Mouse (Mus musculus) liver, embryonic 13.5 days (tissue): Measurements from ENCODE around the gene Hip1r. TPM values are rescaled to one million over a fixed set of nuclear protein-coding genes. Genes with fewer than 3 reads are reported as not detected.
A peak's percentile ranks its signal among the peaks of the same experiment; 100 is the strongest.

Experiments used
- ATAC-seq: fragments of 200-750 bp; cut with Nextera tagmentation; 2 replicates; pipeline ENCODE4 v1.8.0; 2017; ENCODE audit warnings: low read depth, mild to moderate bottlenecking, moderate number of reproducible peaks, moderate library complexity
- DNase-seq: peaks from one replicate; pipeline ENCODE4 v3.0.0; 2022
- H3K27ac ChIP-seq: fragments of 300-500 bp; sonication (generic); 2 replicates; pipeline ENCODE4 v1.5.1; 2015; ENCODE audit warnings: moderate library complexity, mild to moderate bottlenecking, inconsistent platforms
- H3K27me3 ChIP-seq: fragments of 300-500 bp; sonication (generic); 2 replicates; pipeline ENCODE4 v1.6.1; 2015; ENCODE audit warnings: mild to moderate bottlenecking, inconsistent platforms
- H3K36me3 ChIP-seq: fragments of 300-500 bp; sonication (generic); 2 replicates; pipeline ENCODE4 v1.6.1; 2015; ENCODE audit warnings: mild to moderate bottlenecking, inconsistent platforms
- H3K4me1 ChIP-seq: fragments of 300-500 bp; sonication (generic); replicated peaks from 2 replicates; pipeline ENCODE4 v1.6.1; 2015; ENCODE audit warnings: inconsistent platforms
- H3K4me2 ChIP-seq: fragments of 300-500 bp; sonication (generic); 2 replicates; pipeline ENCODE4 v1.6.1; 2015; ENCODE audit warnings: inconsistent platforms, mild to moderate bottlenecking, moderate library complexity
- H3K4me3 ChIP-seq: fragments of 300-500 bp; sonication (generic); replicated peaks from 2 replicates; pipeline ENCODE4 v1.5.1; 2015; ENCODE audit warnings: mild to moderate bottlenecking, inconsistent platforms
- H3K9ac ChIP-seq: fragments of 300-500 bp; sonication (generic); 2 replicates; pipeline ENCODE4 v1.6.1; 2015; ENCODE audit warnings: mild to moderate bottlenecking, inconsistent platforms
- H3K9me3 ChIP-seq: fragments of 300-500 bp; sonication (generic); replicated peaks from 2 replicates; pipeline ENCODE4 v1.6.1; 2016; ENCODE audit warnings: inconsistent platforms
- WGBS: fragments of 180-500 bp; shearing (Covaris S2); methylation state at CpG from one replicate; pipeline ENCODE4 v1.1.7; 2015; ENCODE audit not compliant: insufficient replicate concordance; 5-methylcytosine and 5-hydroxymethylcytosine counted together
- polyA plus RNA-seq: library from polyadenylated mRNA; unstranded; fragments of >200 nt; fragmentation: Nextera tagmentation; extraction: Ambion mirVana; gene quantifications from 2 replicates; pipeline ENCODE4 v1.2.1, GENCODE M21; 2015

The Hip1r gene
- polyA plus RNA-seq, 1 experiment from 2014 or later, result 11.3 TPM

GRCm38 (mm10) chr5:123952365-123953045 is 20.9 kb upstream of the Hip1r start:
- Histone ChIP-seq H3K36me3 (no peaks in the 10 kb centered on the region), H3K27me3 (no peaks in the 10 kb centered on the region), H3K27ac (no peak overlapping the region), H3K9me3 (no peaks in the 10 kb centered on the region), H3K4me2 (no peak overlapping the region), H3K4me1 (peaks cover 6% of the 10 kb centered on the region), H3K4me3 (no peak overlapping the region), H3K9ac (no peak overlapping the region)
- no peak for ATAC-seq
- DNase-seq, result no peak
- WGBS, result 53% methylated on average over 5 of the region's 5 CpGs

- Histone ChIP-seq H3K4me1 (peaks cover 6% of the 10 kb centered on the region), H3K4me3 (no peak overlapping the region), H3K36me3 (no peaks in the 10 kb centered on the region), H3K9ac (no peak overlapping the region), H3K9me3 (no peaks in the 10 kb centered on the region), H3K27ac (no peak overlapping the region), H3K4me2 (no peak overlapping the region), H3K27me3 (no peaks in the 10 kb centered on the region)
- DNase-seq (no peak), ATAC-seq (no peak)
- 81% methylated on average over 8 of the region's 8 CpGs for WGBS
Measured at GRCm38 (mm10) chr5:123957213-123957612, 16.2 kb upstream of the Hip1r start.

GRCm38 (mm10) chr5:123959018-123959417 is 14.4 kb upstream of the Hip1r start:
- no peak overlapping the region for H3K4me2 ChIP-seq
- no peaks in the 10 kb centered on the region for H3K27me3 ChIP-seq
- H3K36me3 ChIP-seq, result no peaks in the 10 kb centered on the region
- no peak overlapping the region for H3K27ac ChIP-seq
- no peak overlapping the region for H3K4me3 ChIP-seq
- DNase-seq (no peak), ATAC-seq (no peak)
- H3K9ac ChIP-seq, result no peak overlapping the region
- H3K4me1 ChIP-seq, result peaks cover 7% of the 10 kb centered on the region
- H3K9me3 ChIP-seq, result no peaks in the 10 kb centered on the region
- 71% methylated on average over 3 of the region's 3 CpGs for WGBS

- ATAC-seq, result no peak
- H3K9ac ChIP-seq, result no peak overlapping the region
- H3K4me3 ChIP-seq, result no peak overlapping the region
- H3K4me2 ChIP-seq, result no peak overlapping the region
- no peaks in the 10 kb centered on the region for H3K9me3 ChIP-seq
- H3K27me3 ChIP-seq, result no peaks in the 10 kb centered on the region
- no peaks in the 10 kb centered on the region for H3K36me3 ChIP-seq
- H3K4me1 ChIP-seq, result peaks cover 8% of the 10 kb centered on the region; the same call in 1 of the 2 replicates
- H3K27ac ChIP-seq, result no peak overlapping the region
- 66% methylated on average over 8 of the region's 8 CpGs for WGBS
- no peak for DNase-seq
Measured at GRCm38 (mm10) chr5:123960129-123960528, 13.3 kb upstream of the Hip1r start.

GRCm38 (mm10) chr5:123961046-123961445 is 12.4 kb upstream of the Hip1r start:
- no peaks in the 10 kb centered on the region for H3K36me3 ChIP-seq
- H3K9me3 ChIP-seq, result no peaks in the 10 kb centered on the region
- H3K27me3 ChIP-seq, result no peaks in the 10 kb centered on the region
- H3K9ac ChIP-seq, result no peak overlapping the region
- H3K27ac ChIP-seq, result no peak overlapping the region
- no peak overlapping the region for H3K4me2 ChIP-seq
- peaks cover 9% of the 10 kb centered on the region; the same call in 1 of the 2 replicates for H3K4me1 ChIP-seq
- ATAC-seq (no peak), DNase-seq (no peak)
- no peak overlapping the region for H3K4me3 ChIP-seq
- 81% methylated on average over 12 of the region's 12 CpGs for WGBS

GRCm38 (mm10) chr5:123964208-123964607 is 9.2 kb upstream of the Hip1r start:
- H3K27me3 ChIP-seq, result no peaks in the 10 kb centered on the region
- 83% methylated on average over 4 of the region's 4 CpGs for WGBS
- no peak overlapping the region for H3K27ac ChIP-seq
- H3K4me2 ChIP-seq, result no peak overlapping the region
- no peak overlapping the region for H3K4me3 ChIP-seq
- H3K4me1 ChIP-seq, result peaks cover 11% of the 10 kb centered on the region; the same call in 1 of the 2 replicates
- no peak for DNase-seq
- no peaks in the 10 kb centered on the region for H3K9me3 ChIP-seq
- no peak for ATAC-seq
- H3K36me3 ChIP-seq, result no peaks in the 10 kb centered on the region
- no peak overlapping the region for H3K9ac ChIP-seq

GRCm38 (mm10) chr5:123966759-123967158 is 6.7 kb upstream of the Hip1r start:
- Histone ChIP-seq H3K4me1 (peaks cover 11% of the 10 kb centered on the region; the same call in 1 of the 2 replicates), H3K9me3 (no peaks in the 10 kb centered on the region), H3K27ac (no peak overlapping the region; the same call in 1 of the 2 replicates), H3K4me2 (no peak overlapping the region), H3K4me3 (no peak overlapping the region), H3K27me3 (peaks cover 6% of the 10 kb centered on the region; the same call in 1 of the 2 replicates), H3K9ac (no peak overlapping the region), H3K36me3 (no peaks in the 10 kb centered on the region)
- DNase-seq (no peak), ATAC-seq (no peak)
- WGBS, result 66% methylated on average over 2 of the region's 2 CpGs

- H3K4me2 ChIP-seq, result no peak overlapping the region
- H3K9me3 ChIP-seq, result no peaks in the 10 kb centered on the region
- DNase-seq (no peak), ATAC-seq (no peak)
- H3K36me3 ChIP-seq, result no peaks in the 10 kb centered on the region
- peaks cover 22% of the 10 kb centered on the region for H3K27me3 ChIP-seq
- H3K27ac ChIP-seq, result no peak overlapping the region
- WGBS, result 70% methylated on average over 5 of the region's 5 CpGs
- no peak overlapping the region for H3K4me3 ChIP-seq
- no peak overlapping the region for H3K9ac ChIP-seq
- peaks cover 15% of the 10 kb centered on the region for H3K4me1 ChIP-seq
Measured at GRCm38 (mm10) chr5:123968468-123968867, 5.0 kb upstream of the Hip1r start.

GRCm38 (mm10) chr5:123969216-123969615 is 4.2 kb upstream of the Hip1r start:
- H3K36me3 ChIP-seq, result no peaks in the 10 kb centered on the region
- ATAC-seq (no peak), DNase-seq (no peak)
- peaks cover 29% of the 10 kb centered on the region for H3K27me3 ChIP-seq
- no peak overlapping the region for H3K4me3 ChIP-seq
- H3K4me1 ChIP-seq, result peaks cover 18% of the 10 kb centered on the region
- H3K9me3 ChIP-seq, result no peaks in the 10 kb centered on the region
- H3K9ac ChIP-seq, result no peak overlapping the region
- H3K27ac ChIP-seq, result no peak overlapping the region
- H3K4me2 ChIP-seq, result no peak overlapping the region
- WGBS, result 76% methylated on average over 8 of the region's 8 CpGs

- Histone ChIP-seq H3K27me3 (peaks cover 41% of the 10 kb centered on the region), H3K4me1 (peaks cover 23% of the 10 kb centered on the region), H3K36me3 (no peaks in the 10 kb centered on the region), H3K9me3 (no peaks in the 10 kb centered on the region), H3K4me2 (no peak overlapping the region), H3K27ac (no peak overlapping the region), H3K4me3 (no peak overlapping the region), H3K9ac (no peak overlapping the region)
- ATAC-seq (no peak), DNase-seq (no peak)
- 65% methylated on average over 4 of the region's 4 CpGs for WGBS
Measured at GRCm38 (mm10) chr5:123970576-123970975, 2.9 kb upstream of the Hip1r start.

- no peaks in the 10 kb centered on the region for H3K36me3 ChIP-seq
- H3K4me2 ChIP-seq, result no peak overlapping the region
- WGBS, result 62% methylated on average over 6 of the region's 6 CpGs
- no peak overlapping the region for H3K27ac ChIP-seq
- DNase-seq (no peak), ATAC-seq (no peak)
- H3K9ac ChIP-seq, result no peak overlapping the region
- H3K27me3 ChIP-seq, result peaks cover 52% of the 10 kb centered on the region
- H3K4me1 ChIP-seq, result peaks cover 36% of the 10 kb centered on the region
- H3K4me3 ChIP-seq, result no peak overlapping the region
- no peaks in the 10 kb centered on the region for H3K9me3 ChIP-seq
Measured at GRCm38 (mm10) chr5:123972453-123972852, 975 bp upstream of the Hip1r start.

GRCm38 (mm10) chr5:123974179-123974485 is 704 bp downstream of the Hip1r start:
- DNase-seq, result no peak
- peaks cover 47% of the 10 kb centered on the region for H3K4me1 ChIP-seq
- peak overlapping the region; percentile 81 for H3K27ac ChIP-seq

More at GRCm38 (mm10) chr5:123974179-123974485, 704 bp downstream of the Hip1r start:
- H3K36me3 ChIP-seq, result no peaks in the 10 kb centered on the region
- peak overlapping the region; percentile 81 for H3K9ac ChIP-seq
- 0% methylated on average over 14 of the region's 14 CpGs for WGBS
- H3K9me3 ChIP-seq, result no peaks in the 10 kb centered on the region
- no peak for ATAC-seq
- H3K27me3 ChIP-seq, result peaks cover 52% of the 10 kb centered on the region
- H3K4me2 ChIP-seq, result peak overlapping the region; percentile 97
- peak overlapping the region; percentile 75 for H3K4me3 ChIP-seq
